Mouse (Mus musculus): ENCODE data around the gene Rnd1.

GRCm38 (mm10) chr15:98628589-98629254, 48.5 kb downstream of the Rnd1 start:
- no peak for TF ChIP-seq POLR2A (IDR thresholded peaks at IDR 0.05; ENCODE audit: low read depth, low read length)
- no peak for TF ChIP-seq CTCF (IDR thresholded peaks at IDR 0.05; ENCODE audit: extremely low read depth, insufficient read depth, insufficient read length, insufficient replicate concordance)
